Mouse (Mus musculus) E14TG2a.4 (cell line): Measurements from ENCODE around the gene Pin4.

Experiments used
- CTCF ChIP-seq: conservative IDR thresholded peaks from 2 replicates; pipeline ENCODE4 v1.5.1; 2014; ENCODE audit warnings: low read length
- NANOG ChIP-seq: IDR thresholded peaks from 2 replicates; pipeline ENCODE4 v1.6.1; 2014; ENCODE audit warnings: borderline replicate concordance, low read length, mixed read lengths
- POU5F1 ChIP-seq: IDR thresholded peaks from 2 replicates; pipeline ENCODE4 v1.6.1; 2014; ENCODE audit warnings: low read length, borderline replicate concordance

DNA sequence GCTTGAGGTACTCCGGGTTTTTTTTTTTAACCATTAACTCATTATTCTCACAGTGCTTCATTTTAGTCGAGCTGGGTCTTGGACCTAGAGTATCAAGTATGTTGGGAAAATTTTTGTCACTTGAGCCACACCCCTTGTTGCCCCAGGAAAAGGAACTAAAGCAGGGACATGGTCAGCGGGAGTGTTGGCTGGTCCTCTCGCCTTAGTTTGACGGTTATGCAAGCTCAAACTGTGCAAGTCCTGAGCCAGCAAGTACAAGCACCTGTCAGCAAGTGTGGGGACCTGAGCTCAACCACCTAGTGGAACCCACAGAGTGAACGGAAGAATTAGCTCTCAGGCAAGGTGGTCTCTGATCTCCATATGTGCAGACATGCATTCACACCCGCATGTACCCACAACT is 17.4 kb upstream of the Pin4 start:
- TF ChIP-seq POU5F1, result no peak
- no peak for TF ChIP-seq NANOG
- TF ChIP-seq CTCF, result no peak
